Mouse (Mus musculus) c-Kit-positive CD71-positive TER-119-positive erythroid progenitor cells, embryonic 14.5 days (primary cell): ENCODE measurements around the gene Iqca.

Experiments used
- DNase-seq: peaks from one replicate; pipeline ENCODE4 v3.0.0-alpha.2; 2013; ENCODE audit warnings: low spot score

The Iqca gene

GRCm38 (mm10) chr1:90153099-90153744 lies at the start of gene Iqca:
TSS of gene Iqca (minus strand) at chr1:90153401.
- no peak for DNase-seq

GRCm38 (mm10) chr1:90202207-90202978 lies 49.2 kb upstream of the Iqca start:
- no peak for DNase-seq

GRCm38 (mm10) chr1:90201655-90202054 lies 48.5 kb upstream of the Iqca start:
- DNase-seq, result no peak

- no peak for DNase-seq
Measured at GRCm38 (mm10) chr1:90201246-90201645, 48.0 kb upstream of the Iqca start.

- DNase-seq, result no peak
Measured at GRCm38 (mm10) chr1:90189046-90189445, 35.8 kb upstream of the Iqca start.

GRCm38 (mm10) chr1:90186874-90187273 lies 33.7 kb upstream of the Iqca start:
- no peak for DNase-seq

- DNase-seq, result no peak
Measured at GRCm38 (mm10) chr1:90186173-90186572, 33.0 kb upstream of the Iqca start.

- no peak for DNase-seq
Measured at GRCm38 (mm10) chr1:90183602-90184001, 30.4 kb upstream of the Iqca start.

- no peak for DNase-seq
Measured at GRCm38 (mm10) chr1:90182521-90182920, 29.3 kb upstream of the Iqca start.

GRCm38 (mm10) chr1:90180966-90181699 lies 27.9 kb upstream of the Iqca start:
- DNase-seq, result no peak

- no peak for DNase-seq
Measured at GRCm38 (mm10) chr1:90180479-90180878, 27.3 kb upstream of the Iqca start.

- no peak for DNase-seq
Measured at GRCm38 (mm10) chr1:90177978-90178377, 24.8 kb upstream of the Iqca start.

- DNase-seq, result no peak
Measured at GRCm38 (mm10) chr1:90177565-90177964, 24.4 kb upstream of the Iqca start.

GRCm38 (mm10) chr1:90176223-90176622 lies 23.0 kb upstream of the Iqca start:
- no peak for DNase-seq

- DNase-seq, result no peak
Measured at GRCm38 (mm10) chr1:90174338-90174737, 21.1 kb upstream of the Iqca start.

GRCm38 (mm10) chr1:90164319-90164718 lies 11.1 kb upstream of the Iqca start:
- no peak for DNase-seq

- DNase-seq, result no peak
Measured at GRCm38 (mm10) chr1:90163161-90163560, 10.0 kb upstream of the Iqca start.

GRCm38 (mm10) chr1:90162379-90162857 lies 9.2 kb upstream of the Iqca start:
- DNase-seq, result no peak

GRCm38 (mm10) chr1:90161623-90162022 lies 8.4 kb upstream of the Iqca start:
- no peak for DNase-seq

- no peak for DNase-seq
Measured at GRCm38 (mm10) chr1:90159927-90160326, 6.7 kb upstream of the Iqca start.

- no peak for DNase-seq
Measured at GRCm38 (mm10) chr1:90156589-90156988, 3.4 kb upstream of the Iqca start.

GRCm38 (mm10) chr1:90153787-90154186 lies 586 bp upstream of the Iqca start:
- no peak for DNase-seq

- DNase-seq, result no peak
Measured at GRCm38 (mm10) chr1:90139729-90140128, 13.5 kb downstream of the Iqca start.
